34 mouse cellular contexts compared by ENCODE assay signal in genomic region chr12:10533971-10534370, GRCm38 (mm10).
"Had no signal": no experiment of that assay in that cellular context is flagged by ENCODE, and none has a peak within 500 bp of the region (broad histone marks: within the 10 kb centered on the region; RNA-seq: fewer than 3 reads in every experiment).

No protein-coding gene starts in this region.

- H3K4me1 ChIP-seq: heart, embryonic 13.5 days; heart, embryonic 15.5 days; hindbrain, embryonic 10.5 days; hindbrain, embryonic 12.5 days; hindbrain, embryonic 13.5 days; hindbrain, embryonic 15.5 days; intestine, embryonic 15.5 days had no signal

- H3K36me3 ChIP-seq: heart, embryonic 13.5 days; heart, embryonic 15.5 days; hindbrain, embryonic 10.5 days; hindbrain, embryonic 12.5 days; hindbrain, embryonic 13.5 days; hindbrain, embryonic 15.5 days; intestine, embryonic 15.5 days; kidney, embryonic 15.5 days had no signal

- DNase-seq: heart, postnatal 10 days; heart, postnatal 14 days; heart, postnatal 36 days; heart, postnatal 4 days; kidney, adult 11 months; kidney, adult 18-20 months; kidney, adult 2 months; kidney, adult 8-10 months; kidney, adult 9 months; kidney, postnatal 10 days; kidney, postnatal 14 days; kidney, postnatal 25 days; kidney, postnatal 36 days; kidney, postnatal 4 days; layer of hippocampus, adult 9-11 months; layer of hippocampus, postnatal 36 days had no signal

- H3K4me2 ChIP-seq: heart, embryonic 11.5 days; heart, embryonic 13.5 days; heart, embryonic 15.5 days; hindbrain, embryonic 12.5 days; hindbrain, embryonic 13.5 days; hindbrain, embryonic 14.5 days; hindbrain, embryonic 15.5 days; intestine, embryonic 15.5 days; kidney, embryonic 15.5 days had no signal

- ATAC-seq: hindbrain, embryonic 16.5 days; hindbrain, postnatal 0 days; inflammation-experienced regulatory T-cells, adult 6 months; intestine, embryonic 15.5 days; intestine, embryonic 16.5 days; intestine, postnatal 0 days had no signal

- H3K27me3 ChIP-seq: heart, embryonic 13.5 days; heart, embryonic 15.5 days; hindbrain, embryonic 12.5 days; hindbrain, embryonic 13.5 days; hindbrain, embryonic 15.5 days; intestine, embryonic 15.5 days; kidney, embryonic 15.5 days had no signal

- H3K9me3 ChIP-seq: heart, embryonic 13.5 days; heart, embryonic 15.5 days; hindbrain, embryonic 10.5 days; hindbrain, embryonic 12.5 days; hindbrain, embryonic 13.5 days; hindbrain, embryonic 15.5 days; intestine, embryonic 15.5 days; kidney, embryonic 15.5 days had no signal

- H3K27ac ChIP-seq: heart, embryonic 13.5 days; heart, embryonic 15.5 days; hindbrain, embryonic 10.5 days; hindbrain, embryonic 12.5 days; hindbrain, embryonic 13.5 days; hindbrain, embryonic 14.5 days; hindbrain, embryonic 15.5 days; hindbrain, postnatal 0 days; intestine, embryonic 15.5 days; kidney, embryonic 15.5 days; kidney, postnatal 0 days; layer of hippocampus, adult 2 months; left cerebral cortex, adult 2 months had no signal

- H3K9ac ChIP-seq: heart, embryonic 13.5 days; heart, embryonic 15.5 days; hindbrain, embryonic 12.5 days; hindbrain, embryonic 13.5 days; hindbrain, embryonic 14.5 days; hindbrain, embryonic 15.5 days; intestine, embryonic 15.5 days; kidney, embryonic 15.5 days had no signal

- H3K4me3 ChIP-seq: heart, embryonic 13.5 days; heart, embryonic 15.5 days; hindbrain, embryonic 10.5 days; hindbrain, embryonic 12.5 days; hindbrain, embryonic 13.5 days; hindbrain, embryonic 15.5 days; intestine, embryonic 15.5 days; kidney, embryonic 15.5 days; layer of hippocampus, adult 2 months; left cerebral cortex, adult 2 months had no signal
